Mouse (Mus musculus) megakaryocyte-erythroid progenitor cell, adult 5-6 weeks (primary cell): Measurements from ENCODE around the gene Cd44. TPM values are rescaled to one million over a fixed set of nuclear protein-coding genes. Genes with fewer than 3 reads are reported as not detected.
A peak's percentile ranks its signal among the peaks of the same experiment; 100 is the strongest.

Source experiments
- ATAC-seq: replicated peaks from 2 replicates; pipeline ENCODE4 v1.8.0; 2016; ENCODE audit warnings: mild to moderate bottlenecking, inconsistent platforms; ENCODE audit not compliant: severe bottlenecking, poor library complexity, low FRiP score, low TSS enrichment
- total RNA-seq, 2 experiments: library from RNA; stranded (forward) in 1 of 2; stranded (reverse) in 1 of 2; fragments of 200-1000, 215-1000 nt in 1 of 2; fragments of >200 nt in 1 of 2; fragmentation: Nextera tagmentation in 1 of 2; gene quantifications; 2 replicates each; pipeline ENCODE4 v1.2.3; 2014 to 2017

The Cd44 gene
- total RNA-seq (2014; fragmentation: Nextera tagmentation) (111 and 112 TPM in 2 replicates), total RNA-seq (2017) (124 and 143 TPM in 2 replicates)

GRCm38 (mm10) chr2:102900875-102901827 is at the start of gene Cd44:
TSS of gene Cd44 (minus strand) at chr2:102901665.
- peak; percentile 74 for ATAC-seq

DNA sequence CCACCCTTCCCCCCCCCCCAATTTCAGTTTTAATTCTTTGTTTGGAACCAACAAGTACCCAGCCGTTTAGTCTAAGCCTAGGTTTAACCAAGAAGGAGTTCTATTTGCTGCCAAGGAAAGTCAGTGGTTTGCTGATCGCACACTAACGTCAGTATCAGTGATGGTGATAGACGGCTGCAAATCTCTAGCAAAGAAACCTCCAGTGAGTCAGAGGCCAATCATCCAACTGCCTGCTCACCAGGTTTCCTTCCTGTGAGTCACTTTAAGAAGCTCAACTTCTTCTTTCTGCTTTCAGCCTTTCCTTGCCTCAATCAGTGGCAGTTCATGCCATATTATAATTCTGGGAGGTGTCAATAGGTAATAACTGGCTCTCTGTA is 47.0 kb upstream of the Cd44 start:
- no peak for ATAC-seq

DNA sequence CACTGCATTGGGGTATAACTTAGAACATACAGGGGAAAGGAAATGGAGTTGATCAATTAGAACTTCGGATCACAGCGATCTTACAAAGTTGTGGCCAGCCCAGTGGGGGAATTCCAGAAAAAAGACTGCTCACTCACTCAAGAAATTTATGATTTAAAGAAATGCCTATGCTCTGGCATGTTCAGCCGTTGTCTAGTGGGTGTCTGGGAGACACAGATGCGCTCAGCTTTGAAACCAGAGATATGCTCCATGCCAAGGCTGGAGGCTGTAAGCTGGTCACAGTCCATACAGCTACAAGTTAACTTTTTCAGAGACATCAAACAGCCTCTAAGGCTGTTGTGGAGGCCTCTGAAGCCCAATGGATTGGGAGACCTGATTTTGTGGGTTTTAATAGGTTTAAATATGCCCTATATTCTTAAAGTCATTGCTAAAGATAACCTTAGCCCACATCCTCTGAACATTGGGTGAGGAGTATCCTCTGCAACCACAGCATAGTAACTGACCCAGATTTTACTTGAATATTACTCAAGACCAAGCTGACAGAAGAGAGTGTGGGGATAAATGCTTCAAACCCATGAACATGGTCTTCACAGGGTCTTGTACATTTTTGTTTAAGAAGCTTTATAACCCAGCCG is 46.5 kb upstream of the Cd44 start:
- ATAC-seq, result no peak

DNA sequence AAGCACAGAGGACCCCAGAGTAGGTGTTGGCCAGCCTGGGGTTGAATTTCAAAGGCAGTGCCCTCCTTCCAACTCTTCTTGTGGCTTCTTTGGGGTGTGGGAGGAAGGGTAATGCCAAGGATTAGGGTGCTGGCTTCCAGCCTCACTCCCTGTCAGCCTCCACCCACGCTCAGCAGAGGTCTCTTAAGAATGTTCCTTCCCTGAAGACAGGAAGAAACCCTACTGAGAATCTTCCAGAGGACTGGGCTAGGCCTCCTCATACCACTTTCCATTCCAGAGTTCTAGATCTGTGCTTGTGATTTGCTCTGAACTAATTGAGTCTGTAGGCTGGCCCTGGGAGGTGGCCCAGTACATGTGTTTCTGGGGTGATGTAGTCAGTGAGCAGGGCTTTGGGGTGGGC is 43.6 kb upstream of the Cd44 start:
- no peak for ATAC-seq

DNA sequence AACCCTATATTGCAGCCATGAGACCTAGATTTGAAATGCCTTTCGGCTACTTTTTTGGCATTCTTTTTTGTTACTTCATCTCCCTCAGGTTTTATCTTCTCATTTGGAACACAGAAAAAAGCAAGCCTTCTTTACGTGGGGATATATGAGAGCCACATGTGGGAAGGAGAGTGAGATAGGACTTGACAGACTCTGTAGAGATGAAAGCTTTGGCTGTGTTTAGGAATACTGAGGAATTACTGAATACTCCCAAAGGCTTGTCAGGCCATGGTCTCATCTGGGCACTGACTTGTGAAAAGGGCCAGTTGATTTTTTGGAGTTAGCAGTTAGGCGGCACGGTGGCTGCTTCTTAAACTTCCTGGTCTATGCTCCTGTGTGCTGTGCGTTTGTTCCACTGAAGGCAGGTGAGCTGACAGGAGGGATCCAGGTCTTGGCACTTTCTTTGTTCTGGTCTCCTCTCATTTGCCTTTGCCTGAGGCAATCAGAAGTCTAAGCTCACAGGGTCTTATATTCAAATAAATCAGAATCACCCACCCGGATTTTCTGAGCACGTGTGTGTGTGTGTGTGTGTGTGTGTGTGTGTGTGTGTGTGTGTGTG is 43.0 kb upstream of the Cd44 start:
- no peak for ATAC-seq

DNA sequence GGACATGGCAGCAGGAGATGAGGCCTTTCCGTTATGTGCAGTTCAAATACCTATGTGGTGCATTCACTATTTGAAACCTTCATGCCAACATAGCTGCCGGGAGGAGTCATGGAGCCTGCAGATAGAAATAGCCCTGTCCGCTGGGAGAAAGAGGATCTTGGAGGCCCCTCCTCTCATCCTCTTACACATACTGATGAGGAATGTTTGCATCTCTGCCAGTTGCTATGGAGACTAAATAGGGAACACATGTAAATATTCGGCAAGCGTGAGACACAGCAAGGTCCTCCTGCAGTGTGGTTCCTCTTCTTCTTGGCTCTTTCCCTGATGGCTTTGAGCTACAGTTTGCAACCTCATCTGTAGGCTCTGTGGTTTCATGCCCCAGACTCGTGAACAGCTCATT is 42.5 kb upstream of the Cd44 start:
- peak; percentile 67 for ATAC-seq

DNA sequence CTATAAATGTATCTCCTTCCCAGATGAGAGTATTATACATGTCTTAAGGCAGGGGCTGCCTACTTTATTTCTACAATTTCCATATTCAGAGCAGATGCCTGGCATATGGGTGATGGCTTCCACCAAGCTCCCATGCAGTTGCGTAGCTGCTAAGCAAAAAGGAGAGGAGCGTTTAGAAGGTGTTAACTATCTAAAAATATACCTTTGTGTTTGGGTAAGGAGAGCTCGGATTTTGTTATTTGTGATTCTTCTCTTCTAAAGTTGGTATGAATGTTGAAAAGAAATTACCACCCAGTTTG is 41.3 kb upstream of the Cd44 start:
- no peak for ATAC-seq

- ATAC-seq, result no peak
These were observed 40.7 kb upstream of the Cd44 start for GRCm38 (mm10) chr2:102941937-102942781.

GRCm38 (mm10) chr2:102940813-102941361 is 39.4 kb upstream of the Cd44 start:
- no peak for ATAC-seq

- no peak for ATAC-seq
These were observed 38.7 kb upstream of the Cd44 start for GRCm38 (mm10) chr2:102940158-102940557.

GRCm38 (mm10) chr2:102936886-102937285 is 35.4 kb upstream of the Cd44 start:
- ATAC-seq, result no peak

DNA sequence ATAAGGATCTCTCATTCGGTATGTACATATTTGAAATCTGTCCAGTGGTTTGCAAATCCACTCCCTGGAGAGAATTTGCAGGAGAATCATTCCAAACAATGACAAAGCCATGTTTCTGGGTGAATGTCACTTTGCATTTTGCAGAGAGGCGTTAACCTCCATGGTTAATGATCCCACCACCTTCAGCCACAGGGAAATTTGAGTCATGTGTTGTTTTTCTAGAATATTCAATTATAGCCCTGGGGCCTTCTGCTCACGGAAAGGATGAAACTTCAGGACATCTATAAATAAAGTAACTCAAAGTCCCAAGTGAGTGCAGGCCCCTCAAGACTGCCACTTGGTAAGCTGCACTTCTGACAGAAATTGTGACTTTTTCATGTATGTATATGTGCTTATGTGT is 33.4 kb upstream of the Cd44 start:
- no peak for ATAC-seq

GRCm38 (mm10) chr2:102933787-102934186 is 32.3 kb upstream of the Cd44 start:
- no peak for ATAC-seq

DNA sequence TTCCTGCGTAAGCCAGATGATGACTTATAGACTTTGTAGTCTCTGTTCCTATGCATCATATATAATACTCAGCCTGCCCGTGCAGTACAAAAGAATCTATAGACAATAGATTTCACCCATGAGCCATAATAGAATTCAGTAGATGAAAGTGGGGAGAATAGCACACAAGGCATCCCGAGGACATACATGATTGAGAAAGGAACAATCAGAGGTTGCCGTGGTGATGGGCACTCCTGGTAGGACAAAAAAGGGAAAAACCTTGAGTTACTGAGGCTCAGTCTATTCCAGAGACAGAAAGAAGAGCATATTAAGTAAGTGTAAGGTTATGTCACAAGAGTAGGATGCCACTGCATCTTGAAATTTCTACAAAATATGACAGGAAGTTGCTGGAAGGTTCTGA is 31.7 kb upstream of the Cd44 start:
- no peak for ATAC-seq

GRCm38 (mm10) chr2:102932667-102933066 is 31.2 kb upstream of the Cd44 start:
- ATAC-seq, result no peak

GRCm38 (mm10) chr2:102928211-102928610 is 26.7 kb upstream of the Cd44 start:
- ATAC-seq, result no peak

GRCm38 (mm10) chr2:102924480-102924879 is 23.0 kb upstream of the Cd44 start:
- no peak for ATAC-seq

DNA sequence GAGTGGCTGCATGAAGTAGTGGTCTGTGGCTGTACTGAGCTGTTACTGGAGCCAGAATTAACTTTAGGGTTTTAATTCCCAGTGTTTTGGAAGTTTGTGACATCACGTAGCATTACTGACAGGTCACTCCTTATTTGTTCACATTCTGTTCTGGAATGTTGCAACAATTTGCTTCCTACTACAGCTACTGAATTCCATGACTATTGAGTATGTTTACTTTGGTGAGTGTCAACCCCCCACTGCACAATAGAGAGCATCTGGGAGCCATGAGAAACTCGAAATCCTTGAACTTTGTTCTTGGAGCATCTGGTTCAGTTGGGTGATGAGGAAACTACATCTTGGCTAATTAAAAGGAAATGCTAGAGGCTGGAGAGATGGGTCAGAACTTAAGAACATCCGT is 22.2 kb upstream of the Cd44 start:
- ATAC-seq, result no peak

DNA sequence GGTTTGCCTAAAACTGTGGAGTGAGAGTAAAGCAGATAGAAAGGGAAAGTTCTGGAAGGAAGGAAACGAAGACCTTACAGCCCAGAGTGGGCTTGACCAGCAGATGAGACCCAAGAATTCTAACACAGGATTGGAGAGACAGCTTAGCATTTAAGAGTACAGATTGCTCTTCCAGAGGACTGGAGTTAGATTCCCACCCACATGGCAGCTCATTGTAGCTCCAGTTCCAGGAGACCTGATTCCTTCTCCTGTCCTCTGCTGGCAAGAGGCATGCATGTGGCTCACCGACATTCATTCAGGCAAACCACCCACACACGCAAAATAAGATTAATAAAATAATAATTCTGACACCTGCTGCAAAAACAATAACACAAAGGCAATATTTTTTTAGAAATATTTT is 20.6 kb upstream of the Cd44 start:
- ATAC-seq, result no peak

GRCm38 (mm10) chr2:102918301-102918700 is 16.8 kb upstream of the Cd44 start:
- ATAC-seq, result no peak
